Mouse (Mus musculus): ENCODE measurements around the gene Ssr4.

The Ssr4 gene

GRCm38 (mm10) chrX:73815072-73815471 is 28.2 kb downstream of the Ssr4 start:
- no peak for DNase-seq (ENCODE audit: low spot score)

GRCm38 (mm10) chrX:73816596-73817314 is 29.9 kb downstream of the Ssr4 start:
- no peak for DNase-seq (ENCODE audit: low spot score)

GRCm38 (mm10) chrX:73823747-73824146 is 36.9 kb downstream of the Ssr4 start:
- no peak for DNase-seq (ENCODE audit: low spot score)

- no peak for DNase-seq (ENCODE audit: low spot score)
Measured at GRCm38 (mm10) chrX:73824185-73825151, 37.6 kb downstream of the Ssr4 start, which contains the start of gene Pdzd4. Gene Pdzd4, minus strand, starts transcription at chrX:73824969.

- DNase-seq (ENCODE audit: low spot score), result no peak
Measured at GRCm38 (mm10) chrX:73835731-73836130, 48.9 kb downstream of the Ssr4 start.

GRCm38 (mm10) chrX:73836691-73837090 is 49.9 kb downstream of the Ssr4 start:
- DNase-seq (ENCODE audit: low spot score), result no peak

All from layer of hippocampus, adult 9-10 months (tissue).